Mouse (Mus musculus): ENCODE measurements around the gene Gpsm1. TPM values are rescaled to one million over a fixed set of nuclear protein-coding genes. Genes with fewer than 3 reads are reported as not detected.
A peak's percentile ranks its signal among the peaks of the same experiment; 100 is the strongest.

Gpsm1 gene
- polyA plus RNA-seq, 1 experiment from 2014 or later = 3.4 TPM

- H3K9ac ChIP-seq = peak overlapping the region; percentile 96
- H3K4me2 ChIP-seq = peak overlapping the region; percentile 93
- H3K4me3 ChIP-seq (replicated peaks) = peak overlapping the region; percentile 97
Observed at GRCm38 (mm10) chr2:26387713-26388112, 72.4 kb downstream of the Gpsm1 start.

GRCm38 (mm10) chr2:26388682-26389153 lies 73.4 kb downstream of the Gpsm1 start:
- under 1% methylated on average over 45 of the region's 45 CpGs for WGBS (ENCODE audit: insufficient replicate concordance)
- ATAC-seq (ENCODE audit: low read depth) (peak; percentile 72), DNase-seq (no peak)
- peak overlapping the region; percentile 93 for H3K4me2 ChIP-seq
- peak overlapping the region; percentile 96 for H3K9ac ChIP-seq
- H3K27me3 ChIP-seq = no peaks in the 10 kb centered on the region
- peaks cover 26% of the 10 kb centered on the region for H3K4me1 ChIP-seq (replicated peaks)
- peak overlapping the region; percentile 83 for H3K27ac ChIP-seq
- H3K9me3 ChIP-seq (replicated peaks) = no peaks in the 10 kb centered on the region
- peaks cover 73% of the 10 kb centered on the region for H3K36me3 ChIP-seq
- H3K4me3 ChIP-seq (replicated peaks) = peak overlapping the region; percentile 97

More at GRCm38 (mm10) chr2:26387713-26388112, 72.4 kb downstream of the Gpsm1 start:
- no peaks in the 10 kb centered on the region for H3K9me3 ChIP-seq (replicated peaks)
- DNase-seq (no peak), ATAC-seq (ENCODE audit: low read depth) (no peak)
- H3K27me3 ChIP-seq = no peaks in the 10 kb centered on the region
- peaks cover 73% of the 10 kb centered on the region for H3K36me3 ChIP-seq
- 65% methylated on average over 3 of the region's 3 CpGs for WGBS (ENCODE audit: insufficient replicate concordance)
- peak overlapping the region; percentile 13; the same call in 1 of the 2 replicates for H3K27ac ChIP-seq
- peaks cover 26% of the 10 kb centered on the region for H3K4me1 ChIP-seq (replicated peaks)

- ATAC-seq (ENCODE audit: low read depth) (peak; percentile 91), DNase-seq (peak; percentile 75)
- Histone ChIP-seq H3K9ac (peak within 1 kb of the TSS; percentile 96), H3K27me3 (no peaks in the 10 kb centered on the region), H3K36me3 (peaks cover 73% of the 10 kb centered on the region), H3K9me3 (replicated peaks) (no peaks in the 10 kb centered on the region), H3K4me1 (replicated peaks) (peaks cover 26% of the 10 kb centered on the region), H3K27ac (peak within 1 kb of the TSS; percentile 83), H3K4me2 (peak within 1 kb of the TSS; percentile 93), H3K4me3 (replicated peaks) (peak within 1 kb of the TSS; percentile 97)
- WGBS (ENCODE audit: insufficient replicate concordance) = under 1% methylated on average over 60 of the region's 60 CpGs
Observed at GRCm38 (mm10) chr2:26389154-26389690, 73.9 kb downstream of the Gpsm1 start, which contains the start of the genes Entr1 and Pmpca. Gene Entr1 (minus strand): TSS chr2:26389316. Gene Pmpca (plus strand): TSS chr2:26389339.

- DNase-seq = no peak
- peaks cover 73% of the 10 kb centered on the region for H3K36me3 ChIP-seq
- 63% methylated on average over 3 of the region's 3 CpGs for WGBS (ENCODE audit: insufficient replicate concordance)
- no peak overlapping the region for H3K27ac ChIP-seq
- H3K27me3 ChIP-seq = no peaks in the 10 kb centered on the region
- H3K9me3 ChIP-seq (replicated peaks) = no peaks in the 10 kb centered on the region
- no peak for ATAC-seq (ENCODE audit: low read depth)
- peak overlapping the region; percentile 25 for H3K4me2 ChIP-seq
- peak overlapping the region; percentile 97 for H3K4me3 ChIP-seq (replicated peaks)
- H3K4me1 ChIP-seq (replicated peaks) = peaks cover 26% of the 10 kb centered on the region
- peak overlapping the region; percentile 33; the same call in 1 of the 2 replicates for H3K9ac ChIP-seq
Observed at GRCm38 (mm10) chr2:26390954-26391353, 75.6 kb downstream of the Gpsm1 start.

- Histone ChIP-seq H3K27me3 (no peaks in the 10 kb centered on the region), H3K9ac (no peak overlapping the region), H3K4me1 (replicated peaks) (peaks cover 26% of the 10 kb centered on the region), H3K9me3 (replicated peaks) (no peaks in the 10 kb centered on the region), H3K36me3 (peaks cover 73% of the 10 kb centered on the region), H3K4me3 (replicated peaks) (no peak overlapping the region), H3K27ac (no peak overlapping the region), H3K4me2 (no peak overlapping the region)
- no peak for DNase-seq
- no peak for ATAC-seq (ENCODE audit: low read depth)
- 83% methylated on average over 6 of the region's 6 CpGs for WGBS (ENCODE audit: insufficient replicate concordance)
Observed at GRCm38 (mm10) chr2:26391617-26392016, 76.3 kb downstream of the Gpsm1 start.

Other genes with a start within 250 kb of the Gpsm1 start
- gene Nacc2, start 192.3 kb upstream of the Gpsm1 start, polyA plus RNA-seq (2015; fragmentation: Nextera tagmentation; extraction: Ambion mirVana) = 2.5 and 3.6 TPM in 2 replicates
- gene Lhx3, start 107.2 kb upstream of the Gpsm1 start, polyA plus RNA-seq (2015; fragmentation: Nextera tagmentation; extraction: Ambion mirVana) = not detected in 2 replicates
- gene Qsox2, start 78.0 kb upstream of the Gpsm1 start, polyA plus RNA-seq (2015; fragmentation: Nextera tagmentation; extraction: Ambion mirVana) = 5.7 and 7.7 TPM in 2 replicates
- 0.02 and 0.03 TPM in 2 replicates for gene Ccdc187, start 21.0 kb upstream of the Gpsm1 start, polyA plus RNA-seq (2015; fragmentation: Nextera tagmentation; extraction: Ambion mirVana)
- gene Dnlz, start 36.6 kb downstream of the Gpsm1 start, polyA plus RNA-seq (2015; fragmentation: Nextera tagmentation; extraction: Ambion mirVana) = 10.0 and 11.2 TPM in 2 replicates
- gene Card9, start 45.4 kb downstream of the Gpsm1 start, polyA plus RNA-seq (2015; fragmentation: Nextera tagmentation; extraction: Ambion mirVana) = 1.2 and 1.5 TPM in 2 replicates
- 10.5 and 12.6 TPM in 2 replicates for gene Snapc4, start 65.1 kb downstream of the Gpsm1 start, polyA plus RNA-seq (2015; fragmentation: Nextera tagmentation; extraction: Ambion mirVana)
- gene Entr1, start 73.8 kb downstream of the Gpsm1 start, polyA plus RNA-seq (2015; fragmentation: Nextera tagmentation; extraction: Ambion mirVana) = 47.6 and 52.4 TPM in 2 replicates
- gene Pmpca, start 73.8 kb downstream of the Gpsm1 start, polyA plus RNA-seq (2015; fragmentation: Nextera tagmentation; extraction: Ambion mirVana) = 81.5 and 93.2 TPM in 2 replicates
- 6.3 and 7.3 TPM in 2 replicates for gene Inpp5e, start 93.7 kb downstream of the Gpsm1 start, polyA plus RNA-seq (2015; fragmentation: Nextera tagmentation; extraction: Ambion mirVana)
- 6.9 and 8.5 TPM in 2 replicates for gene Sec16a, start 129.7 kb downstream of the Gpsm1 start, polyA plus RNA-seq (2015; fragmentation: Nextera tagmentation; extraction: Ambion mirVana)
- 1.5 and 1.6 TPM in 2 replicates for gene Notch1, start 201.1 kb downstream of the Gpsm1 start, polyA plus RNA-seq (2015; fragmentation: Nextera tagmentation; extraction: Ambion mirVana)

Measured in liver, embryonic 13.5 days (tissue).